Mouse (Mus musculus) ES-Bruce4 (cell line): ENCODE measurements at regions not wholly inside any gene's neighbourhood (a gene's known extent, or its start where the extent isn't known, plus 50 kb on each side); places are given as distances from the start of the nearest gene placed in this dataset.

Source experiments
- H3K27ac ChIP-seq: 2 replicates; pipeline ENCODE4 v1.5.1; 2012; ENCODE audit warnings: low read length, inconsistent platforms; ENCODE audit not compliant: insufficient read depth
- H3K27me3 ChIP-seq: 2 replicates; pipeline ENCODE4 v1.6.1; 2012; ENCODE audit warnings: mild to moderate bottlenecking, low read length, inconsistent platforms; ENCODE audit not compliant: control insufficient read depth, poor library complexity, insufficient read depth, severe bottlenecking
- H3K36me3 ChIP-seq: 2 replicates; pipeline ENCODE4 v1.6.1; 2012; ENCODE audit warnings: inconsistent platforms, mild to moderate bottlenecking, low read length, moderate library complexity; ENCODE audit not compliant: control insufficient read depth, poor library complexity, insufficient read depth, severe bottlenecking
- H3K4me1 ChIP-seq: one replicate; pipeline ENCODE4 v1.8.1; 2011; ENCODE audit warnings: low read length; ENCODE audit not compliant: control insufficient read depth, insufficient read depth
- H3K4me3 ChIP-seq: 2 replicates; pipeline ENCODE4 v1.5.1; 2011; ENCODE audit warnings: low read depth, mild to moderate bottlenecking, low read length
- H3K9ac ChIP-seq: 2 replicates; pipeline ENCODE4 v1.6.1; 2012; ENCODE audit warnings: low read depth, mild to moderate bottlenecking, inconsistent platforms; ENCODE audit not compliant: poor library complexity, severe bottlenecking
- H3K9me3 ChIP-seq: replicated peaks from 2 replicates; pipeline ENCODE4 v1.6.1; 2012; ENCODE audit warnings: mild to moderate bottlenecking, low read length, inconsistent platforms; ENCODE audit not compliant: control insufficient read depth, poor library complexity, insufficient read depth, severe bottlenecking
- CTCF ChIP-seq: IDR thresholded peaks from one replicate; pipeline ENCODE4 v1.8.1; 2011; ENCODE audit warnings: low read depth, low read length
- EP300 ChIP-seq: IDR thresholded peaks from 2 replicates; pipeline ENCODE4 v1.6.1; 2011; ENCODE audit warnings: low read depth, low read length; ENCODE audit not compliant: insufficient read depth
- POLR2A ChIP-seq: IDR thresholded peaks from one replicate; pipeline ENCODE4 v1.8.1; 2011; ENCODE audit warnings: low read length; ENCODE audit not compliant: insufficient read depth

DNA sequence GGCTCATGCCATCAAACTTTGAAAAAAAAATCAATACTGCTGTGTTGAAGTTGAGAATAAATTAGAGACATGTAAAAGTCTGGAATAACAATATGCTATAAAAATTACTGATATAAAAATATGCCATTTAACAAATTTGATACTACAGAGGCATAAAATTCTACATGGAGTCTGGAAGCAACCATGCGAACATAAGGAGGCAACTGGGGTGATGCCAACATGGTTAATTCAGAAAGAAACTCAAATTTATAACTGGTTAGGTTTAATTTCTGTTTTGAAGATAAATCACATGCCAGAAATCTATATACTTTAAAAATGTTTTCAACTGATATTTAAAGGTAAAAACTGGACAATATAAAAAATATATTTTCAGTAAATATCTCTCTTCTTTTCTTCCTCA lies 111.4 kb upstream of the Nr4a3 start:
- no peaks in the 10 kb centered on the region; the same call in 1 of the 2 replicates for H3K9me3 ChIP-seq
- H3K27me3 ChIP-seq: no peaks in the 10 kb centered on the region
- no peaks in the 10 kb centered on the region for H3K36me3 ChIP-seq
- no peak for TF ChIP-seq EP300
- TF ChIP-seq POLR2A: no peak
- no peak for TF ChIP-seq CTCF
- H3K27ac ChIP-seq: no peak overlapping the region
- H3K4me1 ChIP-seq: no peaks in the 10 kb centered on the region
- H3K4me3 ChIP-seq: no peak overlapping the region
- H3K9ac ChIP-seq: no peak overlapping the region

DNA sequence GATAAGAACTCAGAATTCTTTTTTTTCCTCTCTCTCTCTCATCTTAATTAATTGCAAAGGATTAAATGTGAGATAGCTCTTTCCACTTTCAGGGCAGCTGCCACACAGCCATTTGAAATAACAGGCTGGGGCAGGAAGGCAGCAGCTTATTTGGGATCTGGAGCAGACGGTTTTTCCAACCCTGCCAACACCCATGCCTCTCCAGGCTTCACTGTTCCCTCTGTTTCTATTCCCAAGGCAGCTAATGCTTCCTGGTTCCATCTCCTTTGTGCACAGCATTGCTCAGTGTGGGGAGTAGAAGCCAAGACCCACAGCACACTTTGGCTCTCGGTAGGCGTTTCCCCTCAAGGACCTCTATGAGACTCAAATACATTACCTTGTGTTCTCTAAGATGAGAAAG lies 109.4 kb upstream of the Nr4a3 start:
- no peak overlapping the region for H3K4me3 ChIP-seq
- no peak overlapping the region for H3K27ac ChIP-seq
- TF ChIP-seq POLR2A: no peak
- TF ChIP-seq CTCF: no peak
- TF ChIP-seq EP300: no peak
- H3K9me3 ChIP-seq: no peaks in the 10 kb centered on the region; the same call in 1 of the 2 replicates
- H3K27me3 ChIP-seq: no peaks in the 10 kb centered on the region
- H3K9ac ChIP-seq: no peak overlapping the region
- H3K4me1 ChIP-seq: no peaks in the 10 kb centered on the region
- no peaks in the 10 kb centered on the region for H3K36me3 ChIP-seq

DNA sequence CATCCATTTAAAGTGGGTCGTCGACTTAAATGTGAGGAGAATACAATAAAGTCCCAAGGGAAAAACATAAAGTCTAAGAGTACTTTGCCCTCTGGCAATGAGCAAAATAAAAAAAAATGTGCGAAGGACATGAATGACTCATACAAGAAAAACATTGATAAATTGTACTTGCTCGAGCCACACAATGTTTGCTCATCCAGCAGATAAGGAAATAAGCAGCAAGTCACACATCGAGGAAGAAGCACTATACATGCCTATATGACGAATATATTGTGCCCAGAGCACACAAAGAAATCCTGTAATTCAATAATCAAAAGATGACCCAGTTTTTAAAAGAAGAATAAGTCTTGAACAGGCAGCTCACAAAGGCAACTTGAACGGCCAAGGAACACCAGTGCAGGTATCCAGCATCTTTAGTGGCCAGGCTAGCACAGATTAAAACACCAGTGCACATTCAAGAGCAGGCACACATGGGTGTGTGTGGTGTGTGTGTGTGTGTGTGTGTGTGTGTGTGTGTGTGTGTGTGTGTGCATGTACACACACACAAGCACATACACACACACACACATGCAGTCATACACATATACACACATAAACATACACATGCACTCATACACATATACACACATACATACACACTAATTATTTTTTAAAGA lies 108.4 kb upstream of the Nr4a3 start:
- Histone ChIP-seq H3K9ac (no peak overlapping the region), H3K9me3 (no peaks in the 10 kb centered on the region; the same call in 1 of the 2 replicates), H3K27me3 (no peaks in the 10 kb centered on the region), H3K4me1 (no peaks in the 10 kb centered on the region), H3K27ac (no peak overlapping the region), H3K36me3 (no peaks in the 10 kb centered on the region), H3K4me3 (no peak overlapping the region)
- TF ChIP-seq EP300 (no peak), CTCF (no peak), POLR2A (no peak)

DNA sequence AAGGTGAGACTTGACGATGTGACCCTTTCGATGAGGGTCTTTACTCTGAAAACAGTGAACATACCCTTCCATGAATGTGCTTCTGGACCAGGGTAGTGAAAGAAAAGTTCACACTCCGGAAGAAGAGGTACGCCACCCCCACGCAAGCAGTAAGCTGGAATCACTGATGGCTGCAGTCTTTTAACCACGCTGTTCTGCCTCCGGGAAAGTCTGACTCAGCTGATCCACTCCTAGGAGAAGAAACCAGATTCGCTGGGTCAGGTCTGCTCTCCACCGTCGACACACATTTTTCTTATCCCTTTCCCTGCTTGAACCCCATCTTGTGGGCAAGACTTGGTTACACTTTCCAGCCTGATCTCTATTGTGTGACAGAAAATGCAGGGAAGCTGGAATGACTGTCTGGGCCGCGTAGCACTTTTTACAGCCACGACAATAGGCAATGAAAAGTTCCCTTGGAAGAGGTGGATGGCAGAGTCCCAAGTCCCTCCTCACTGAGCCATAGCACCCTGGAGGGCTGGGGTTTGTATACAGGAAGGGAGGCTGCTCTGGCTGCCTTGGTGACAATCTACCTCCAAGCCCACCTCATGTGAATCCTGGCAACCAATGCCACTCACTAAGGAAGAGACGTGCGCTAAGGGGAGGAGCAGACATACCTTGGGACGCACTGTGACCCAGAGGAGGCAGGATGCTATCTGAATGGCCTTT lies 96.9 kb upstream of the Nr4a3 start:
- no peak overlapping the region for H3K4me3 ChIP-seq
- H3K9me3 ChIP-seq: no peaks in the 10 kb centered on the region
- H3K36me3 ChIP-seq: no peaks in the 10 kb centered on the region
- TF ChIP-seq POLR2A: no peak
- no peak for TF ChIP-seq CTCF
- no peak for TF ChIP-seq EP300
- H3K27ac ChIP-seq: no peak overlapping the region
- H3K4me1 ChIP-seq: no peaks in the 10 kb centered on the region
- H3K27me3 ChIP-seq: no peaks in the 10 kb centered on the region
- H3K9ac ChIP-seq: no peak overlapping the region

DNA sequence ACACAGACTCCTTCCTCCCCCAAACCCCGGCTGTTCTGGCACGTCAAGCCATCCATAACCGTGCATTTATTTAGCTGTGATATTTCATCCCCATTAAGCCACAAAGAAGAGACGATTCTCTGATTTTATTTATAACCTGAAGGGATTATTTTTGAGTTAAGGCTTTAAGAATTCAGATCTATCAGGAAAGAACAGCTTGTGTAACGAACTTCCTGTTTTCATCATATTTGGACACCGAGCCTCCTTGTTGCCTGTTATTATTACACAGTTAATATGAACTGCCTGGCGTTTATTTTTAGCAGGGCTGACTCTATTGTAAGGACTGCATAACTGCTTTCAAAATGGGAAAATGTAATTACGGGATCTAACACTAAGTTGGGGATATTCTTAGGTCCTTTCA lies 96.2 kb upstream of the Nr4a3 start:
- no peak overlapping the region for H3K27ac ChIP-seq
- TF ChIP-seq EP300: no peak
- no peak for TF ChIP-seq CTCF
- no peak for TF ChIP-seq POLR2A

DNA sequence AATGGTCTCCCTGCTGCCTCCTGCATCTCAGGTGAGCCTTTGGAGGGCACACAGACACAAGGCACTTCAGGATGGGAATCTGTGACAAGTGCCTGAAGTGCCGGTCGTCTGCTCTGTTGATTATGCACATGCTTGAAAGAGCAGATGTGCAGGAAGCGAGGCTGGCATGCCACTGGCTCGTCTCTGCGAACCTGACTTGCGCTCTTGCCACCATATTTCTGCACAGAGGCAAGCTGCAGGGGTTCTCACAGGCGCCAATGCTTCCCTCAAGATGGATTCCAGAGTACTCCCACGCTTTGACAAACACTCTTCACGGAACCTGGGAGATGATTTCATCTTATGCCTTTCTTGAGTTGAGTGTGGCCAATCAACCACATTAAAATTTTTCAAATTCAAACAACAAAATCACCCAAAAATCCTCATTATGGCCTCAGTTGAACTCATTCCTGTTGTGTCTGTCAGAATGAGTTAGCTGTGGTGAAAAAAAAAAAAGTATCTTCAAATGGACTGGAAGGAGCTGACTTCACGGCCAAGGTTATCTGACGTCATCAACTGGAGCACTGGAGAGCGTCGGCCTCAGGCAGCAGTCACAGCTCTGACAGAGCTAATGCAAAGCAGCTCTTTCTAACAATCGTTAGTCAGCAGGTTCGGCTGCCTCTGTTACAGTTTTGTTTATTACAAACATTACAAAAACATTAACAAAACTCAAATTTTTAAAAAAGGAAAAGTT lies 90.2 kb upstream of the Nr4a3 start:
- no peak overlapping the region for H3K9ac ChIP-seq
- H3K27me3 ChIP-seq: no peaks in the 10 kb centered on the region
- TF ChIP-seq CTCF: no peak
- no peaks in the 10 kb centered on the region for H3K9me3 ChIP-seq
- H3K4me1 ChIP-seq: no peaks in the 10 kb centered on the region
- no peaks in the 10 kb centered on the region for H3K36me3 ChIP-seq
- no peak overlapping the region for H3K4me3 ChIP-seq
- H3K27ac ChIP-seq: no peak overlapping the region

More for the DNA sequence above, 96.2 kb upstream of the Nr4a3 start:
- Histone ChIP-seq H3K4me3 (no peak overlapping the region), H3K9ac (no peak overlapping the region), H3K4me1 (no peaks in the 10 kb centered on the region), H3K9me3 (no peaks in the 10 kb centered on the region), H3K36me3 (no peaks in the 10 kb centered on the region), H3K27me3 (no peaks in the 10 kb centered on the region)
